Mouse (Mus musculus): ENCODE results near the gene Col1a1.

- TF ChIP-seq CTCF (IDR thresholded peaks at IDR 0.05; ENCODE audit: borderline replicate concordance, control insufficient read depth, extremely low read depth, insufficient read depth, low read length, poor library complexity) (no peak), POLR2A (IDR thresholded peaks at IDR 0.05; ENCODE audit: control insufficient read depth, extremely low read depth, insufficient read depth, low read length, poor library complexity) (no peak)
These were observed 18.3 kb upstream of the Col1a1 start for GRCm38 (mm10) chr11:94917717-94918116.

Measured in thymus, adult 2 months (tissue).